Mouse (Mus musculus) urinary bladder, adult 2 months (tissue): ENCODE measurements around the gene Prkca. TPM values are rescaled to one million over a fixed set of nuclear protein-coding genes. Genes with fewer than 3 reads are reported as not detected.
A peak's percentile ranks its signal among the peaks of the same experiment; 100 is the strongest.

Source experiments
- DNase-seq: peaks from one replicate; pipeline ENCODE4 v3.0.0; 2022; ENCODE audit warnings: low spot score
- polyA plus RNA-seq: library from polyadenylated mRNA; depleted of rRNA; stranded (reverse); fragments of >200 nt; gene quantifications from 2 replicates; pipeline ENCODE4 v1.2.3, GENCODE M21; 2012; rRNA removed

Prkca gene
- polyA plus RNA-seq: 16.4 and 20.6 TPM in 2 replicates

DNA sequence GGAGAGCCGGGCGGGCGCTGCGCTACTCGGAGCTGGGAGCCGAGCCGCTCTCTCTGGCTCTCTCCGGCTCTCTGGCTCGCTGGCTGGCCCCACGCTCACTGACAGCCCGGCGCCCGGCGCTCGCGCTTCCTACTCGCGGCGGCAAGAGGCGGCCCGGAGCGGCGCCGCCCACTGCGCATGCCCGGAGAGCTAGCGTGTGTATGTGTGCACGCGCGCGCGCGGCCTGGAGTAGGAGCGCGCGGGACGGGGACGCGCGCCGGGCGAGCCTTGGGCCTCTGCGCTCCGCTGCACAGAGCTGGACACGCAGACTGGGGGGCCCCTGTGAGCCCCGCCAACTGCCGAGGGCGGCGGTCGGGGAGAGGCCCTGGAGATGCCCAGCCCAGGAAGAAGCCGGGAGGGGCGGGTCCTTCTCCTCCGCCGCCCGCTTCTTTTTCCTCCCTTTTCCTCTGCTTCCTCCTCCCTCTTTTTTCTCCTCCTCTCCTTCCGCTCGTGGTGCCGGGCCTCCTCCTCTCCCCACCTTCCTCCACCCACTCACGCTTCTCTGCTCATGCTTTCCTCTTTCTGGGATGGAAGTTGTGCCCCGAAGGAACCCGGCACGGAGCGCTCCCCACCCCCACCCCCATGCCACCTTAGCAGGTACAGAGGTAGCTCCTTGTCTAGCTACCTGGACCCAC, at the start of gene Prkca:
TSS of gene Prkca (minus strand) at position 140 of the 674 bp plus-strand sequence.
- peak; percentile 92 for DNase-seq

DNA sequence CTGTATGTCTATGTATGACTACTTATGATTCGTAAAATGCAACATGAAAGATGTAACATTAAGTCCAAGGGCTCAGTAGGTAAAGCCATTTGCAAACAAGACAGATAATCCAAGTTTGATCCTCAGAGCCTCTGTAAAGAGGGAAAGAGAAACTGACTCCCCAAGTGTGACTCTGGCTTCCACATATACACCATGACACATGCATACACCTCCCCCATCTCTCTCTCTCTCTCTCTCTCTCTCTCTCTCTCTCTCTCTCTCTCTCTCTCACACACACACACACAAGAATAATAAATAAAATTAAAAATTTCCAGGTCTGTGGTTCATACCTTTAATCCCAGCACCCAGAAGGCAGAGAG, 41.9 kb upstream of the Prkca start:
- no peak for DNase-seq

- no peak for DNase-seq
Measured at GRCm38 (mm10) chr11:108384920-108385665, 41.4 kb upstream of the Prkca start.

DNA sequence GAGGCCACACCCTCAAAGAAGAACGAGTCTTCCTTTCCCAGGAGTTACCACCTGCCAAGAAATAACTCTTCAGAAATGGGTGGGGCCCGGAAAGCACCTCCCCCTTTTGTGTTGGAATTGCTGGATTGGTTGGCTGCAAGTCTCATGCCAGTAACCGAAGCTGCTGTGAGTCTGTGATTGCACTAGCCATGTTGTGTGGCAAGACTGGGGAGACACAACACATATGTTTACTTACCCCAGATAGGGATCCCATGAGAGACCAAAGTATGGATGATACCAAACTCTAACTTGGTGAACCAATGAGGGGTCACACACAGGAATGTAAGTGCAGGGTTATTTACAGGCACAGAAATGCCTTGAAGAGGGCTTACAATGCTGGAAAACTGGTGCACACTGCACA, 38.9 kb upstream of the Prkca start:
- DNase-seq: no peak

GRCm38 (mm10) chr11:108378363-108378751, 34.6 kb upstream of the Prkca start:
- no peak for DNase-seq

- peak; percentile 41 for DNase-seq
Measured at GRCm38 (mm10) chr11:108377680-108378362, 34.1 kb upstream of the Prkca start.

DNA sequence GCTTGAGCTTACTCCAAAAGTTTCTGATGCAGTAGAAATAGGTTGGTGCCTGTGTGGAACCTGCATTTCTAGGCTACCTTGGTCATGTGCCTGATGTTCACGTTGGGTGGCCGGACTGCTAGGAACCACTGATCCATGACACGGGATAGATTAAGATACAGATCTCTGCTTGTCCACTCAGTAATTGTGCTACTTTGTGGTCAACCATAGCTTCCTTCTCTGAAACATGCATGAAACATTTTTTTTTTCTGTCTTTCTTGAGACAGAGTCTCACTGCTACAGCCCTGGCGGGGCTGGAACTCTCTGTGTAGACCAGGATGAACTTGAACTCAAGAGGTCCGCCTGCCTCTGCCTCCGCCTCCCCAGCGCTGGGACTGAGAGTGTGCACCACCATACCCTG, 33.1 kb upstream of the Prkca start:
- DNase-seq: no peak

- no peak for DNase-seq
Measured at GRCm38 (mm10) chr11:108367046-108367445, 23.3 kb upstream of the Prkca start.

DNA sequence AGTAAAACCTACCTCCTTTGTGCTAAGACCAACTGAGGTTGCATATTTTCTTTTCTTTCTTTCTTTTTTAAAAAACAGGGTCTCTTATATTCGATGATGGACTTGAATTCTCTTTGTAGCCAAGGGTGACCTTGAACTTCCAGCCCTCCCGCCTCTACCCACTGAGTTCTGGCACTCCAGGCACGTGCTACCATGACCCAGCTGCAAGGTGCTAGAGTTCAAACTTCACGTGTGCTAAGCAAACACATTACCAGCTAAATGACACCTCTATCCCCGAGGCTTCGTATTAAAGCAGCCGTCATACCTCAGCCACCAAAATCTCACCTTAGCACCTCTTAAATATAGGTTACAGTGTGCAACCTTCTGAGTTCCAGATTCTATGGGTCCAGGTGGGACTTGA, 21.9 kb upstream of the Prkca start:
- no peak for DNase-seq

DNA sequence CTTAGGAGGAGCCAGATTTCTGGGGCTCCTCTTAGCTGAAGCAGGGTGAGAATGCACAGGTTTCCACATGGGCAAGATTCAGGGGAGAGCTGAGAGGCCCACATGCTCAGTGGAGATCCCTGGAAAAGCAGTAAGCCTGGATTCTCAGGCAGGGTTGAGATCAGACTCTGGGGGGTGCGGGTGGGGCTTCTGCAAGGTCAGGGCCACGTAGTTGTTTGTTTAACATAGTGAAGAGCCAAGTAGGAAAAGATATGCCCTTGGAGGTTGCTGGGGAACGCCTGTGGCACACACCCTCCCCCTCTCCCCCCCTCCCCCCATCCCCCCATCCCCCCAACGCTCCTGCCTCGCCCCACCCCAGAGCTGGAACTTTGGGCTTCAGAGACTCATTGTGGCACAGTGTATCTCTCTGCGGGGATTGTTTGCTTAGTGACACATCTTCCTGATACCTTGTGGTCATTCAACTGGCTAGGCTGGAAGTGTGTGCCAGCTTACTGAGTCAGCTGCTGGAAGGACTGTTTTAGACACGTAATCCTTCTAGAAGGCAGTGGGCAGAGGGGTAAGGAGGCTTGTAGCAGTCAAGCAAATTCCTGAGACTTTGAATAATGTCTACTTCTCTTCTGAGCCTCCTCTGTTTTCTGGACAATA, 21.3 kb upstream of the Prkca start:
- DNase-seq: no peak

GRCm38 (mm10) chr11:108363991-108364390, 20.3 kb upstream of the Prkca start:
- DNase-seq: no peak

GRCm38 (mm10) chr11:108362965-108363364, 19.2 kb upstream of the Prkca start:
- no peak for DNase-seq

- no peak for DNase-seq
Measured at GRCm38 (mm10) chr11:108360983-108361382, 17.3 kb upstream of the Prkca start.

DNA sequence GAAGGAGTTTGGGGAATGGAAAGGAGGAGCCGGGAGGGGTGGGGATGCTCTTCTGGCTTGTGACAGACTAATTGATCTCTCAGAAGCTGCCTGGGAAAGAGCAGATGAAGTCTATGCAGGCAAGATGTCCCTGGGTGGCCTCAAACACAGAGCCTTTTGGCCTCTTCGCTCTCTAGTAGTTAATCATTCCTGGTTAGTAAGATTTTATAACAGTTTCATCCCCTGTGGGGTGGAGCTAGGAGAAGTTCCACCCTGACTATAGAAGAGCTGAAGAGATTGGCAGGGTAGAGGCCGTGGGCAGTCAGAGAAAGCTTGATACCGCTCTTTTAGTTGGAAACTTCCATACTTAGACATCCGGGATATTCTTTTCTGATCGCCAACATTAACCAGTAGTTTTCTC, 15.2 kb upstream of the Prkca start:
- no peak for DNase-seq

GRCm38 (mm10) chr11:108356020-108356419, 12.3 kb upstream of the Prkca start:
- DNase-seq: no peak

- DNase-seq: no peak
Measured at GRCm38 (mm10) chr11:108352842-108353388, 9.2 kb upstream of the Prkca start.

DNA sequence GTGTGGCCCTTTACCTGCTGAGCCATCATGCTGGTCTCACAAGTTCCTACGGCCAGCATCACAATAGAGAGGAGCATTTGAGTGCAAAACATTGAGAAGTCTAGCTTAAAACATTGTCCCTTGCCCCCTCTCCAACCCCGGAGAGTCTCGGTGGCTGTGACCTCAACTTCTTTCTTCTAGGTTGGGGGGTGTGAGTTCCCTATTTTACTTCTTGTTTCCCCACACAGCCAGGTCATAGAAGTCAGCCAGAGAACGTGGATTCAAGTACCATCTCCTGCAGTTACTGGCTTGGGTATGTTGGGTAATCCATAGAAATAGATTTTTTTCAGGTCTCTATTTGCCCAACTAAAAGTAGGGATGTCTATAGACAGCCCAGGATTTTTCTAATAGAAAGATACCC, 7.1 kb upstream of the Prkca start:
- no peak for DNase-seq

GRCm38 (mm10) chr11:108345321-108345720, 1.6 kb upstream of the Prkca start:
- no peak for DNase-seq

GRCm38 (mm10) chr11:108344759-108345158, 1.0 kb upstream of the Prkca start:
- no peak for DNase-seq

- DNase-seq: peak; percentile 54
Measured at GRCm38 (mm10) chr11:108342781-108343768, 653 bp downstream of the Prkca start, which contains the start of gene Apoh. Apoh (plus strand) TSS chr11:108343354.

GRCm38 (mm10) chr11:108341783-108342182, 1.9 kb downstream of the Prkca start:
- DNase-seq: no peak
